Mouse (Mus musculus): ENCODE measurements at regions not wholly inside any gene's neighbourhood (a gene's known extent, or its start where the extent isn't known, plus 50 kb on each side); places are given as distances from the start of the nearest gene placed in this dataset.

DNA sequence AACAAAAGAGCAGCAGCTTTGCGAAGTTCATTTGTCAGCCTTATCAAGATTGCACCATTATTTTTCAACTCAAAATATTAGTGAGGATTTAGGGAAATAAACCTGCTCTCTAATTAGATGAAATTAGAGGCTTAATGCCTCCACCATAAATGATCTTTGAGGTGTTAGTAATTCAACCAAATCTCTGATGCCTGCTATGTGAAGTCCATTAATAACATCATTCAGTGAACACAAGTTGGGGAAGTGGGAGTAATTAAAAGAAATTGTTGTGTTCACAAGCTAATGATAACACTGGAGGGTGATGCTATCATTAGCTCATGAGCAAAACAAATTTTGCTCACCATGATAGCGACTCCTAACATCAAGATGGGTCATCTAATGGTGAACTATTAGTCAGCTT lies 246.0 kb downstream of the Ttc6 start:
- Histone ChIP-seq H3K4me1 (replicated peaks; ENCODE audit: control insufficient read depth, insufficient read depth) (no peaks in the 10 kb centered on the region), H3K9ac (ENCODE audit: low read length) (no peak overlapping the region), H3K4me2 (replicated peaks; ENCODE audit: low read depth) (no peak overlapping the region), H3K36me3 (ENCODE audit: control insufficient read depth, insufficient read depth, low read length) (no peaks in the 10 kb centered on the region), H3K27me3 (ENCODE audit: control insufficient read depth, insufficient read depth, low read length) (no peaks in the 10 kb centered on the region), H3K4me3 (ENCODE audit: low read depth, low read length) (no peak overlapping the region), H3K9me3 (ENCODE audit: control insufficient read depth, low read length) (no peaks in the 10 kb centered on the region), H3K27ac (replicated peaks) (no peak overlapping the region)
- DNase-seq (ENCODE audit: low spot score) = no peak
- WGBS = 80% methylated on average over 2 of the region's 2 CpGs
- ATAC-seq (ENCODE audit: low FRiP score, low TSS enrichment) = no peak
- TF ChIP-seq EP300 (optimal IDR thresholded peaks at IDR 0.05) = no peak
- no peak for TF ChIP-seq CTCF (IDR thresholded peaks at IDR 0.05; ENCODE audit: low read depth)

DNA sequence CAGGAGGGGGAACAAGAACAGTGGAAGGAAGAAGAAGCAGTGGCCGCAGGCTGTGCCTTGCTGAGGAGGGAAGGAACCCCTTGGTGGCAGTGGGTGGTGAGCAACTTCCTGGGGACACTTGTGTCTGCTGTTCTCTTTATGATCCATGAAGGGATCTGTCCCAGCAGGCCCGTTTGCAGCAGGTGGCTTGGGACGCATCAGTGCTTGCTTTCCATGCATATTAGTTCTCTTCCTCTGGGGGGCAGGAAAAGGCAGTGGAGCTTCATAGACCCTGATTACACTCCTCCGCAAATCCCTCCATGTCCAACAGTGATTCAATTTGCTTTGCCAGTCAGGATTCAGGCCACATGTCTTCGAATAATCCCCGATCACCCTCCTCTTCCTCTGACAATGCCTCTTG lies 259.9 kb downstream of the Ttc6 start:
- ATAC-seq (ENCODE audit: low FRiP score, low TSS enrichment) = no peak

DNA sequence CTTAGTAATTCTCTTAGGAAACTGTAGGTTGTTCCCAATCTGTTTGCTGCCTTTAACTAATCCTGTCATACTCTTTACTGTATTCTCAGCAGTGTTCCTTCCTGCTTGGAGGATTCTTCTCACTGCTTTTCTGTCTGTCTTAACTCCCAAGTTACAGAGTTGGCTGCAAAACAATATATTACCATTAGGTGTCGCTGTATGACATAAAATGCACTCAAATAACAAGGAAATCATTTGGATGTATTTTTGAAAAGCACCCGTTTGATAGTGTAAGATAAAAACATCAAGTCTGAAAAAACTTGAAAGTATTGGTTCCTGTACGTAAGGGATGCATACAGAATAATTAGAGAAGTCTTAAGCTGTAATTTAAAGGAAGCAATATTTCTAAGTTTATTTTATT lies 261.8 kb downstream of the Ttc6 start:
- Histone ChIP-seq H3K4me3 (ENCODE audit: low read depth, low read length) (no peak overlapping the region), H3K9ac (ENCODE audit: low read length) (no peak overlapping the region), H3K4me1 (replicated peaks; ENCODE audit: control insufficient read depth, insufficient read depth) (no peaks in the 10 kb centered on the region), H3K4me2 (replicated peaks; ENCODE audit: low read depth) (no peak overlapping the region), H3K27me3 (ENCODE audit: control insufficient read depth, insufficient read depth, low read length) (no peaks in the 10 kb centered on the region), H3K36me3 (ENCODE audit: control insufficient read depth, insufficient read depth, low read length) (no peaks in the 10 kb centered on the region), H3K9me3 (ENCODE audit: control insufficient read depth, low read length) (no peaks in the 10 kb centered on the region), H3K27ac (replicated peaks) (no peak overlapping the region)
- TF ChIP-seq CTCF (IDR thresholded peaks at IDR 0.05; ENCODE audit: low read depth) (peak; percentile 92), EP300 (optimal IDR thresholded peaks at IDR 0.05) (no peak)
- DNase-seq (ENCODE audit: low spot score) (no peak), ATAC-seq (ENCODE audit: low FRiP score, low TSS enrichment) (no peak)
- WGBS = 7% methylated on average over 3 of the region's 3 CpGs

More for the DNA sequence above, 259.9 kb downstream of the Ttc6 start:
- no peaks in the 10 kb centered on the region for H3K9me3 ChIP-seq (ENCODE audit: control insufficient read depth, low read length)
- H3K27me3 ChIP-seq (ENCODE audit: control insufficient read depth, insufficient read depth, low read length) = no peaks in the 10 kb centered on the region
- DNase-seq (ENCODE audit: low spot score) = no peak
- TF ChIP-seq EP300 (optimal IDR thresholded peaks at IDR 0.05) (no peak), CTCF (IDR thresholded peaks at IDR 0.05; ENCODE audit: low read depth) (no peak)
- no peaks in the 10 kb centered on the region for H3K36me3 ChIP-seq (ENCODE audit: control insufficient read depth, insufficient read depth, low read length)
- H3K9ac ChIP-seq (ENCODE audit: low read length) = no peak overlapping the region
- H3K4me3 ChIP-seq (ENCODE audit: low read depth, low read length) = no peak overlapping the region
- H3K4me1 ChIP-seq (replicated peaks; ENCODE audit: control insufficient read depth, insufficient read depth) = no peaks in the 10 kb centered on the region
- WGBS = 71% methylated on average over 6 of the region's 6 CpGs
- no peak overlapping the region for H3K4me2 ChIP-seq (replicated peaks; ENCODE audit: low read depth)
- H3K27ac ChIP-seq (replicated peaks) = no peak overlapping the region

DNA sequence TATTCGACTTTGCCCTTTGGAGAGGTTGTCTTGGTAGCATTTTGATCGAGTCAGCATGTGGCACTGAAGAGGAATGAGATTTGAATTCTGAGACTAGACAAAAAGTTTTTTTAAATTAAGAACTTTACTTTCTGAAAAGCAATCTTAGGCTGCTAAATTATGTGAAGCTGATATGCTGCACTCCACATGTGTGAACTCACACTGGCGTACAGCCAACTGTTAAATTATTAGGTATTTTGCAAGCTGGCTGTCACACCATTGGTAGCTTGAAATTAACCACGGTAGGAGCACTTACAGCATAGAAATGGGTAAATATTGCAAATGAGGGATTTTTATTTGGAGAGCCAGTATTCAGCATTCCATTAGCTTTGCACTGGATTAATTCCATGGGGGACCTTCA lies 278.9 kb downstream of the Ttc6 start:
- Histone ChIP-seq H3K36me3 (ENCODE audit: control insufficient read depth, insufficient read depth, low read length) (no peaks in the 10 kb centered on the region), H3K4me1 (replicated peaks; ENCODE audit: control insufficient read depth, insufficient read depth) (no peaks in the 10 kb centered on the region), H3K4me3 (ENCODE audit: low read depth, low read length) (no peak overlapping the region), H3K9me3 (ENCODE audit: control insufficient read depth, low read length) (no peaks in the 10 kb centered on the region), H3K27me3 (ENCODE audit: control insufficient read depth, insufficient read depth, low read length) (no peaks in the 10 kb centered on the region), H3K4me2 (replicated peaks; ENCODE audit: low read depth) (no peak overlapping the region), H3K9ac (ENCODE audit: low read length) (no peak overlapping the region), H3K27ac (replicated peaks) (no peak overlapping the region)
- no peak for ATAC-seq (ENCODE audit: low FRiP score, low TSS enrichment)
- DNase-seq (ENCODE audit: low spot score) = no peak
- TF ChIP-seq CTCF (IDR thresholded peaks at IDR 0.05; ENCODE audit: low read depth) (no peak), EP300 (optimal IDR thresholded peaks at IDR 0.05) (no peak)
- WGBS = 59% methylated on average over 4 of the region's 4 CpGs

DNA sequence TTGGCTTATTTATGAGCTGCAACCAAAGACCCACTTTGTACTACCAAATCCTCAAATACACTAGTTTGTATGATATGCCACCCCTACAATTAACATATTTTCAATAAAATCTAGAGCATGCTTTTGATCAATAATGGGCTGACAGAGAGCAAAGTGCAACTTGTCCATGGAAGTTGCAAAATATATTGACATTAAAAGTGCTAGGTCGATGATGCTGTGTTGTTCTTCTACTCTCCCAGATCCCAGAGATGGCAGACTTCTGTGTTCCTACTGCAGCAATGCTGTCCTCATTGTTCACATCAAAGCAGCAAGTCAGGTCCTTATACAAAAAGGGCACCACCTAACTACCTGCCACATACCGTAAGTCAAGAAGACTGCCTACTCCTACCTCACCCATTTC lies 307.1 kb downstream of the Ttc6 start:
- DNase-seq (ENCODE audit: low spot score) (no peak), ATAC-seq (ENCODE audit: low FRiP score, low TSS enrichment) (no peak)
- Histone ChIP-seq H3K27me3 (ENCODE audit: control insufficient read depth, insufficient read depth, low read length) (no peaks in the 10 kb centered on the region), H3K36me3 (ENCODE audit: control insufficient read depth, insufficient read depth, low read length) (no peaks in the 10 kb centered on the region), H3K4me2 (replicated peaks; ENCODE audit: low read depth) (no peak overlapping the region), H3K4me1 (replicated peaks; ENCODE audit: control insufficient read depth, insufficient read depth) (no peaks in the 10 kb centered on the region), H3K9me3 (ENCODE audit: control insufficient read depth, low read length) (no peaks in the 10 kb centered on the region), H3K4me3 (ENCODE audit: low read depth, low read length) (no peak overlapping the region), H3K9ac (ENCODE audit: low read length) (no peak overlapping the region), H3K27ac (replicated peaks) (no peak overlapping the region)
- TF ChIP-seq EP300 (optimal IDR thresholded peaks at IDR 0.05) (no peak), CTCF (IDR thresholded peaks at IDR 0.05; ENCODE audit: low read depth) (no peak)
- 83% methylated on average over 2 of the region's 2 CpGs for WGBS

DNA sequence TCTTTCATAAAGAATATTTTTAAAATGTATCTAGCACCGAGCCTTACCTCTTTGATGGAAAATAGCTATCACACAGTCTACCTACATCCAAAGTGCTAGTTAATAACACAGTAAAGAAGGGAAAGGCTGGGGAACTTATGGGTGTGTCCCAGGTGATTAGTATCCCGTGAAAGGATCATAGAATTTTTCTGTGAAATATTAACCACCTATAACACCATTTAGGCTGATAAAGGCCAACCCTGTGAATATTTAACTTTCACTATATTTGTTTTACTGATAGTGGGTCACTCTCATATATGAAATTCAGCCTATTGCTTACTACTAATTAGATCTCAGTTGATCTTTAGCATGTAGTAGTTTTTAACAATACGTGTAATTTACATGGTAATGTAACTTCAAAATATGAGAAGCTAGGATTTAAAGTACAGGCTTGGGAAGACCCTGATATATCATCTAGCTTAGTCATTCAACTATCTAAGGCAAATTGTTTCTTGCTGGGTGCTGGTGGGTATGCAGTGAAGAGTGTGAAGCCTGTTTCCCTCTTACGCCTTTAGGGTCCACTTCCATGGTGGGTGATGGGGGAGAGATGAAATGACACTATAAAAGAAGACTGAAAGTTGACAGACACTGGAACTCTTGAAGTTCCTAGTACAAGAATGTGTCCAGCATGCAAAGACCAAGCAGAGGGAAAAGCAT lies 320.6 kb upstream of the Sstr1 start:
- no peak for DNase-seq (ENCODE audit: low spot score)
- H3K9me3 ChIP-seq (ENCODE audit: control insufficient read depth, low read length) = no peaks in the 10 kb centered on the region
- no peaks in the 10 kb centered on the region for H3K36me3 ChIP-seq (ENCODE audit: control insufficient read depth, insufficient read depth, low read length)
- no peak overlapping the region for H3K27ac ChIP-seq (replicated peaks)
- no peaks in the 10 kb centered on the region for H3K27me3 ChIP-seq (ENCODE audit: control insufficient read depth, insufficient read depth, low read length)
- TF ChIP-seq CTCF (IDR thresholded peaks at IDR 0.05; ENCODE audit: low read depth) (no peak), EP300 (optimal IDR thresholded peaks at IDR 0.05) (no peak)
- 55% methylated on average over 4 of the region's 4 CpGs for WGBS
- no peak overlapping the region for H3K4me3 ChIP-seq (ENCODE audit: low read depth, low read length)
- H3K4me2 ChIP-seq (replicated peaks; ENCODE audit: low read depth) = no peak overlapping the region
- peak; percentile 89 for ATAC-seq (ENCODE audit: low FRiP score, low TSS enrichment)
- H3K4me1 ChIP-seq (replicated peaks; ENCODE audit: control insufficient read depth, insufficient read depth) = no peaks in the 10 kb centered on the region
- H3K9ac ChIP-seq (ENCODE audit: low read length) = no peak overlapping the region
